Mouse (Mus musculus): ENCODE data around the gene Npepl1.

Gene Npepl1

DNA sequence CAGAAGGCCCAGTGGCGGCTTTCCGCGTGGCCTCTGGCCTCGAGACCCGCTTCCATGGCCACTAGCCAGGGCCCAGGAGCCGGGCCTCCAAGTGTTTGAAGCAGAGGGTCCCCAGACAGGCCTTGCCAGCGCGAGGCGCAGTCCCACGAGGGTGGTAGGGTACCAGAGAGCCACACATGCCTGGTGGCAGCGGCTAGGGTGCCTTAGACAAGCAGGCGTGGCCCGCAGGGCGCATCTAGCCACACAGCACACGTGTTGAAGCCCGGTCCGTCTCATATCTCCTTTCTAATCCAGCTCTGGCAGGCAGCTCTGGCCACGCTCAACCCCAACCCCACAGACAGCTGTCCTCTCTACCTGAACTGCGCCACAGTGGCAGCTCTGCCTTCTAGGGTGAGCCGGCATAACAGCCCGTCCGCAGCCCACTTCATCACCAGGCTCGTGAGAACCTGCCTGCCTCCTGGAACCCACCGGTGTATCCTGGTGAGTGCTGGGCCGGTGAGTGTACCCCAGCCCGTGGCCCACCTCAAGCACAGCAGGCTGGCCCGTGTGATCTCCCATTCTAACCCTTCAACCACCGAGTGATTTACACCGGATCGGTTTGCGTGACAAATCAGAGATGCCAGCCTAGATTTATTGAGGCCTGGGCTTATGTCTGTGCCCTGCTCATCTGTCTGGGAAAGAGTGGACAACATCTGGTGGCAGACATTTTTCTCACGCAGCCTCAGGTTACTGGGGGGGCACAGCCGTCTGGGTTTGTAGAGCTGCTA, 817 bp downstream of the Npepl1 start:
- peak; percentile 41 for DNase-seq (ENCODE audit: low spot score)

DNA sequence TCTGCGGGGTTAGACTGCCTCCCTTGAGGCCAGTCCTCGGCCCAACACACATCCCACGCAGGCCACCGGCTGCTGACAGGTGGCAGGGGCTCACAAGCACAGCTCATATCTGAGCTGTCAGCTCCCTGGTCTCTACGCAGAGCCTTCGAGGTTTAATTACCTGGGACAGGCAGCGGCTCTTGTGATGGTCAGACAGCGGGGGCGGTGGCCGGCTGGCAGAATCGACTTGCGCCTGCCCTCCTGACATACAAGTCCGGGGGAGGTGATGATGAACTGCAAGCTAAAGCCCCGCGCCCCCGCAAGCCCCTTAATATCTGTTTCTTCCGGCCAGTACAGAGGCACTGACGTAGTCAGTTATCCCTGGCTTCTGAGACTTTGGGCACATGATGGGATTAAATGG, 2.8 kb downstream of the Npepl1 start:
- DNase-seq (ENCODE audit: low spot score), result no peak

DNA sequence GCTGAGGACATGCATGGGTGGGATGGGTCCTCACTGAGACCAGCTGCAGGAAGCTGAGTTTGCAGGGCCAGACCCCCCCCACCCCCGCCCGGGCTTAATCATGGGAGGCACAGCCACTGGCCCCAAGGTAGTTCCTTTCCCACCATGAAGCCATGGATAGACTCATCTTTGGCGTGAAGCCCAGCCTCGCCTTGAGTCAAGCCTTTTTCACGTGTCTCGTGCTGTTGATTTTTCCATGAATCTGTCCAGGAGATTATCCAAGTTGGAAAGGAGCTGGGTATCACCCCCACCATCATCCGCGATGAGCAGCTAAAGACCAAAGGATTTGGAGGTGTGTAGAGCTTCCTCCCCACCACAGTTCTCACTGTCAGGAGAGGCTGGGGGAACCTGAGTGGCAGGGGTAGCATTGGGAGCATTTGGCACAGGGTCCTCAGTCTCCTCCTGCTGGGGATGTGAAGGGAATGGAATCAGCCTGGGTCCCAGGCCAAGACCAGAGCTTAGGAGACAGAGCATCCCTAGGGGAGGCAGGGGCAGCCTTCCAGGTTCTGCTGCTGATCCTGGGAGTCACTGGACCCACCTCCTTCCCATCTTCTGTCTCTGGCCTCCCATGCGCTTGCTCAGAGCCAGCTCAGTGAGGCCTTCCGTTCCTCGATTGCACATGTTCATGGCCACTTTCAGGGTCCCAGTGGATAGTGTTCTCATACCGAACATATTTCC, 4.2 kb downstream of the Npepl1 start:
- no peak for DNase-seq (ENCODE audit: low spot score)

DNA sequence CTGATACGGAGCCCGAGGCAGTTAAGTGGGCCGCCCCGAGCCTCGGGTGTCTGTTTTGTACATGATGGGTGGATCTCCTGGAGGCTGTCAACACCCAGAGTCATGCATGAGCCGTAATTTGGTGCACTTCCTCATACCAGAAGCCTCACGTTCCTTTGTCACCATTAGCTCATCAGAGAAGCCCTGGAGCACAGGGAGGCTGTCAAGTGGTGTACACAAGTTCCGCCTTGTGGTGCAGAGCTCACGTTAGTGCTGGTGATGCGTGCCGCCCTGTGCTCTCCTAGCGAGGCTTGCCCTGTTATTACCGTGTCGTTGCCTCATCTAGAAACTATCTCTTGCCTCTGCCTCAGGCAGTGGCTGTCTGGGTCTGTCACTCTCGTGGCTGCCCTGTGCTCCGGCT, 6.8 kb downstream of the Npepl1 start:
- no peak for DNase-seq (ENCODE audit: low spot score)

DNA sequence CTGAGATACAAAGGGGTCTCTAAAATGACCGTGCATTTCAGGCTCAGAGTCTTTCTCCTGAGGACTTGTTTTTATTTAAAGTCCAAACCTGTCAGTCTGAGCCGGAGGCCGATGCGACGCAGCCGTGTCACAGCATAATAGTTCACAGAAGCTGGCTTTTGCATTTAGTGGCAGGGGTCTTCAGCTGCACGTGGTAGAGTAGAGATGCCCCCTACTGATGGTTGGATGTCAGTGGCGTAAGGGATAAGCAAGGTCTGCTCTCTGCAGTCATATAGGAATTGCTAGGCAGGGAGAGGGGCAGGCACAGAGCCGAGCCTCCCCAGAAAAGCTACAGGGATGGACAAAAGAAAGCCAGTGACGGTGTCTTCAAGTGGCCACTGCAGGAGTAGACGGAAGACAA, 8.0 kb downstream of the Npepl1 start:
- no peak for DNase-seq (ENCODE audit: low spot score)

DNA sequence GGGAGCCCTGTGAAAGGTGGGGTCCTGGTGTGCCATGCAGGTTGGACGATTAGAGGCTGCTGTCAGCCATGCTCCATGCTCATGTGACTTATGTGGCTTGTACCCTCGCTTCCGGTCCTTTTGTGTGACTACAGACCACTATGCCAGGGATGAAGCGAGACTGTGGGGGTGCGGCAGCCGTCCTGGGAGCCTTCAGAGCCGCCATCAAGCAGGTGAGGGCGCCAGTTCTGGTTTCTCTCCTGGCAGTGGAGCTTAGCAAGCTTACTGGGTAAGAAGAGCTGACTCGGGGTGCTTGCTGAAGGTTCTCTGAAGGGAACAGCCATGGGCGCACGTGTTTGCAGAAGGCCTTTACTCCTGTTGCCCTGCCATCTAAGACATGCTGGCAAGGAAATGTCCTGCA, 9.1 kb downstream of the Npepl1 start:
- DNase-seq (ENCODE audit: low spot score), result no peak

DNA sequence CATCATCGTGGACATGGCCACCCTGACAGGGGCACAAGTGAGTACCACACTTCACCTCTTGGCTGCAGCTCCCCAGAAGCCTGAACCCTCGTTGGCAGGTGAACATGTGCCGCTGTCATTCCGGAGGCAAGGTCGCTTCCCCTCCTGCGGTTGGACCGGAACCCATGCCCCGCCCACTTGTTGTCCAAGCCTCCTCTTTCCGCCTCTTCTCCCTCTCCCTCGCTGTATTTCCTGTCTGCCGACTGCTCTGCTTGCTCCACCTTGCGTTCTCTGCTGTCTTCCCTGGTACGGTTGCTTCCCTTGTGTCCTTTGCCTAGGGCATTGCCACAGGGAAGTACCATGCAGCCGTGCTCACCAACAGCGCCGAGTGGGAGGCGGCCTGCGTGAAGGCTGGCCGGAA, 10.5 kb downstream of the Npepl1 start:
- DNase-seq (ENCODE audit: low spot score), result no peak

DNA sequence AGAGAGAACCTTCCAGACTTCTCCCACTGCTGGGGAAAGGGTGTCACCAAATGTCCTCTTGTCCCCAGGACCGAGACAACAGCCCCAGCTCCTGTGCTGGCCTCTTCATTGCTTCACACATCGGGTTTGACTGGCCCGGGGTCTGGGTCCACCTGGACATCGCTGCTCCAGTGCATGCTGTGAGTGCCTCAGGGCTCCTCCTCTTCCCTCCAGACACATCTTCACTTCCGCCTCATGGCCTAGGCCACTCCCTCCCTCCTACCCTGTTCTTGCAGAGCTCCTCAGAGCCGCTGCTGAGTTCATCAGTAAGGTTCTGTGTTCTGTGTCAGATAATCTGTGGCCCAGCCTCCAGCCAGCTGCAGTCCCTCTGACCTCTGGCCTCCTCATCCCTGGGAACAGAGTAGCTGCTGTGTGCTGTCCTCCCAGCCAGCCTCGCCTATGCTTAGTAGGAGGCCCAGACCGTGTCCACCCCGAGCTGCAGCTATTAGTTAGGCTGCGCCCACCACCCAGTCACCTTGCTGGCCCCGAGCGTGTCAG, 11.3 kb downstream of the Npepl1 start:
- DNase-seq (ENCODE audit: low spot score), result no peak

DNA sequence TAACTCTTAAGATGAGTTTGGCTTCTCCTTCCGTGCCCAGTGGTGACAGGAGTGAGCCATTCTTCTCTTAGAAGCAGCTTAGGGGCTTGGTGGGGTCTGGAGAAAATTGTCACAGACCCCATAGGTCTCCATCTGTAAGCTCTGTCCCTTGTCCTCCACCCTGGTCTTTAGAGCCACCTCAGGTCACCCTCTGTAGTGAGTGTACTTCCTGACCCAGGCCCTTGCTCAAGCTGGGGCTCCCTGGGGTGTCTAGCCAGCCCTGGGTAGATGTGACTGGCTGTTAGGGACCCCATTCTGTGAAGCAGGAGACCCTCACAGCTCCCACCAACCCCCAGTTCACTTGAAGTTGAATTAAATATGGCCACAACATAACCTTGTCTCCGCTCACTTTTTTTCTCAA, 12.2 kb downstream of the Npepl1 start:
- DNase-seq (ENCODE audit: low spot score), result no peak

DNA sequence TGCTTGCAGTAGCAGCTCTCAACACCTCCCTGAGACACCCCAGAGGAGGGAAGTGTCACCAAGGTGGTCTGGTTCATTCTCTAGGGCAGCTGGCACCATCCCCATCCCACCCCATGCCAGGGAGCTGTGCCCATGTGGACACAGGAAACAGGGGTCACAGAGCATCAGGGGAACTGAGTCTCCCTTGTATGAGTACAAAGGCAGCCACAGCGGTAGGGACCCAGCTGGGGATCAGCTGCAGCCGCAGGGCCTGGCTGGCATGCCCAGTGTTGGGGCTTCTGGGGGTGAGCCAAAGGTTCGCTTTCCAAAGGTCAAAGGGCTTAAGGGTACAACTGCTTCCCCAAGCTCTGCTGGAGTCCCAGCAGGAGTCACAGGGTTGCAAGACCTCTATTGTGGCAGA, 13.6 kb downstream of the Npepl1 start:
- no peak for DNase-seq (ENCODE audit: low spot score)

DNA sequence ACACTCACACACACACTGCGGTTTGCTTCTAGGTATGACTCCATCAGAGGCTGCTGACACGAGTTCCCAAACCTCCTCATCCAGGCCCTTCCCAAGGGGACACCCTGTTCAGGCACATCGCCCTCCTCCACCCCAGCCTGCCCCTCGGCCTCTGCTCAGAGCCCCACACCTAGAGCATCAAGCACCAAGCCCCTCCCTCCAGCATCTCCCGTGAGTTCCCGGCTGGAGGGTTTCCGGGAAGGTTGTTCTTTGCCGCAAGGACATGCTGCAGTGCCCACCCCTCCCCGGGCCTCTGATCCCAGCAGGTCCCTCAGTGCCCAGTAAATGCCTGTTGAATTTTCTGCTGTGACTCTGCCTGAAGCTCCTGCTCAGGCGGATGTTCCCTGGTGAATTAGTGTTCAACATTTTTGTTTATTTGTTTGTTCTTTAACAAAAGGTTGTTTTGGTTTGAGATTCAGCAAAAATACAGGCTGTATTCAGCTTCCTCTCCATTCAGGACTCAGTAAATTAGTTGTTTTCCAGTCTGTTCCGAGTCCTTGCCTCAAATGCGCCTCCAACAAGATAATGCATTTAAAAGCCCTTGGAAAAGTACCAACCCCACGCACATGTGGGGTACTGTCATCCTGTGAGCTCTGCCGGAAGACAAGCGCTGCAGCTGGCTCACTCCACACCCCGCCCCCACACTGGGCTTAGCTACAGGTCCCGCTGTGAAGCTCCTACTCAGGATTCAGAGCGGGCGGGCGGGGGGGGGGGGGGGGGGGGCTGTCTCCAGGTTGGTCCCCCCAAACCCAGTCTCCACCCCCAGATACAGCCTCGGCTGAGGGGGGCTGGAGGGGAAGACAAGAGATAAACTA, 16.6 kb downstream of the Npepl1 start:
- DNase-seq (ENCODE audit: low spot score), result no peak

DNA sequence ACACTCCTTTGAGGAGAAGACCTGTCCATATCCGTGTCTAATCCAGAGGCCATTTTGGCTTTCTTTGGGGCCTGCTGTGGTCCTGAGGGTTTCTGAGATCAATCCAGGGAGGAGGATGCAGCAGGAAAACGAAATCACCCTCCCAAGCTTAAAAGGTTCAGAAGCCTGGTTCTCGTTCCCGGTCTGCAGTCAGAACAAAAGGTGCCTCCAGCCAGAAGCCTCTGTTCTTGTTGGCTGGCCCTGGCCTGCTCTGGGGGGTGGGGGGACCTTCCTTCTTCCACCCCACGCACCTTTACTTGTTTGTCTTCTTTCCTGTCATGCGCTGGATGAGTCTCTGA, 17.2 kb downstream of the Npepl1 start:
- no peak for DNase-seq (ENCODE audit: low spot score)

DNA sequence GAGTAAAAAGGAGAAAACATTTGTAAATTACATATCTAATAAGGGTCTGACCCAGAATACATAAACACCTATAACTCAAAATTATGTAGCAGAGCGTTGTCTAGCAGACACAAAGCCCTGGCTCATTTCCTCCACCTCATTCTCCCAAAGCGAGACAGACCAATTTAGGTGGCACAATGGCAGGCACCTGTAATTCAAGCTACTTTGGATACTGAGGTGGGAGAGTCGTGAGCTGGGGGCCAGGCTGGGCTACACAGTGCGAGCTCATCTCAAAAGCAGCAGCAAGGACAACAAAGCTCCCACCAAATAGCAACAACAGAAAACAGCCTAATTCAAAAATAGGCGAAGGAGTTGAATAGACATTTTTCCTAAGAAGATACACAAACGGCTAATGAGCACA, 18.8 kb downstream of the Npepl1 start:
- no peak for DNase-seq (ENCODE audit: low spot score)

DNA sequence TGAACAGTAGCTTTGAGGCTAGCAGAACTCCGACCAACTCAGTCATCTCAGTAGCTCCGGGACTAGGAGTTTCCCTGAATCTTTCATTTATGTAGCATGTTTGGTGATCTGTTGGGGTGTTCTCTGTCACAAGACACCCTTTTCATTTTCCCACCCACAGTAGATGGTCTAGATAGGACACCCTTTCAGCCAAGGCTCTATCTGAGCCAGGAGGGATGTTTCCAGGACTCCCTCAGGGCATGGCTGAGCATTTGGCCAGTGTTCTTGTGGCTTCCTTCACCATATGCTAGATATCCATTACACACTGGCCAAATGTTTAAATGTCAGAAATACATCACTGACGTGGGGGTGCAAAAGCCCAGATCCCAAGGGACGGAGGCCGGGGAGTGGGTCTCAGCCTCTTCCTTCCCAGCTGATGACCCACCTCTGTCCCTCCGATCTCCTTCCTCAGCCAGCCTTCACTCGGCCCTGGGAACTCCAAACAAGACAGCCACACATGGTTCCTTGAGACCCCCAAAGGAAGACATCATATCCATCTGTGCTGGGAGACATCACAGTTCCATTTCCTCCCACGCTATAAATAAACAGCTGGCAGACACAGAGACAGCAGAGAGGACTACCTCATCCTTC, 20.4 kb downstream of the Npepl1 start:
- DNase-seq (ENCODE audit: low spot score), result no peak

DNA sequence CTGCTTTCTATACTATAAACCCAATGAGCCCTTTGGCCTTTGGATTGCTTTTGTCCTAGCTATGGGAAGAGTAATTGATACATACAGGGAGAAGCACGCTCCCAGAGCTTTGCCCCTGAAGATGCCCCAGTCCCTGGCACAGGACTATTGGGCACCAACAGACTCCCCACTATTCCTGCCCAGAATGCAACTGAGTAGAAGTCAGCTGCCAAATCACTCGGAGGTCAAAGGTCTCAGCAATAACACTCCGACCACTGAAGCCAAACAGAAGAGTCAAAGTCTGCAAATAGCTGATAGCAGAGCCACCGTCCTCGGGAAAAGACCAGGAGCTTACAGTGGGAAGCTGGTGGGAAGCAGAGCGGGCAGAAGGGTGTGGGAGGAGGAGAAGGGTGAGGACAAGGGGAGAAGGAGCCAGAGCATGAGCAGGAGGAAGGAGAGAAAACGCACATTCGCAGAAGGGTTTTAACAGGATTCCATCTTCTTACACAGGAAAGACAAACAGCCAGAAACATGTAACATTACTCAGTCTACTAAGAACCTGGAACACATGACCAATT, 22.3 kb downstream of the Npepl1 start:
- DNase-seq (ENCODE audit: low spot score), result no peak

DNA sequence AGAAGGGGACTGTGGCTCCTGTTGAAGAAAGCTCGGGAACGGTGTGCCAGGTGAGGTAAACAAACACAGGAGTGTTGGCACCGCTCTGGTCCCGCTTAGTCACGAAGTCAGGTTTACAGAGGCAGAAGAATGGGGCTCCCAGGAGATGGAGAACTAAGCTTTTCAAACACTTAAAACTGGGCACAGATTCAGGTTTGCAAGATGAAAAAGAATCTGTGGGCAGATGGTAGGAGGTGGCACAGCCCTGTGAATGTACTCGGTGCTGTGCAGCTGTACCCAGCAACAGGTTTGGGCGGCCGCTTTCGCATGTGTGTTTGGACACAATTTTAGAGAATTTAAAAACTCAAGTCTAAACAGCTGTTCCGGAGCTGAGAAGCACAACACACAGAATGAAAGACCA, 48.9 kb downstream of the Npepl1 start:
- DNase-seq (ENCODE audit: low spot score), result no peak

DNA sequence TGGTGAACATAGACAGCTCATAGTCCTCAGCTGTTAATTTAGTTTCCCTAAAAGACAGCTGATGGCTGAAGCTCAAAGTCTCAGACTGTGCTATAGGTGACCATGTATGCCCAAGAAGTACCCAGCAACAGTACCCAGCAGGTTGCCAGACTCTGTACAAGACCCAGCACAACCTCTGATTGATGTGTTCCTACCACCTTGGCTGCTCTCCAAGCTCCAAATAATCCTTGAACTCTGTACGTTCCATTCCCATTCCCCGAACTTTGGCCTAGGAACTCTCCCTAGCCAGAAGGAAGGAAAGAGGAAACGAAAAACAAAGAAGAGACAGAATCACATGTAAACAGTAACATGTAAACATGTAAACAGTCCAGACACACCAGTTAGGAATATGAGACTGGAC, 50.3 kb downstream of the Npepl1 start:
- no peak for DNase-seq (ENCODE audit: low spot score)

Data from urinary bladder, postnatal 25 days (tissue).